Mouse (Mus musculus): ENCODE measurements around the gene Rbpjl. TPM values are rescaled to one million over a fixed set of nuclear protein-coding genes. Genes with fewer than 3 reads are reported as not detected.

The Rbpjl gene
- total RNA-seq, 2 experiments from 2014 or later, result 0.34 to 0.45 TPM

Small RNA genes lying within 50 kb of the gene (microRNA-seq; reads per million reads assigned to microRNA genes)
- gene Mir7678, result 0 reads per million in 2 experiments

Other genes starting within 250 kb of the Rbpjl start
- 1 to 10 TPM; 4.4 to 5.0 TPM for gene Kcns1, start 232.0 kb upstream of the Rbpjl start, total RNA-seq (2021)
- not detected for gene Wfdc5, start 220.4 kb upstream of the Rbpjl start, total RNA-seq (2021)
- not detected for gene Wfdc12, start 212.5 kb upstream of the Rbpjl start, total RNA-seq (2021)
- gene Wfdc15a, start 203.0 kb upstream of the Rbpjl start, total RNA-seq (2021), result not detected
- not detected for gene Wfdc15b, start 181.5 kb upstream of the Rbpjl start, total RNA-seq (2021)
- gene Svs2, start 164.7 kb upstream of the Rbpjl start, total RNA-seq (2021), result not detected
- not detected for gene Svs3b, start 146.5 kb upstream of the Rbpjl start, total RNA-seq (2021)
- not detected for gene Svs4, start 124.7 kb upstream of the Rbpjl start, total RNA-seq (2021)
- not detected for gene Svs3a, start 113.9 kb upstream of the Rbpjl start, total RNA-seq (2021)
- gene Svs6, start 86.4 kb upstream of the Rbpjl start, total RNA-seq (2021), result not detected
- gene Svs5, start 70.4 kb upstream of the Rbpjl start, total RNA-seq (2021), result not detected
- gene Slpi, start 14.0 kb upstream of the Rbpjl start, total RNA-seq (2021), result under 1 TPM; 0.59 to 0.68 TPM
- gene Matn4, start 2.0 kb downstream of the Rbpjl start, total RNA-seq (2021), result 10 to 100 TPM; 13.0 to 17.5 TPM
- gene Sdc4, start 40.7 kb downstream of the Rbpjl start, total RNA-seq (2021), result 100 to 1,000 TPM; 101 to 146 TPM
- gene Sys1, start 53.8 kb downstream of the Rbpjl start, total RNA-seq (2021), result 10 to 100 TPM; 41.0 to 45.2 TPM
- 10 to 100 TPM in 1 of 2 experiments, 1 to 10 TPM in 1; 3.9 to 11.3 TPM for gene Gm20458, start 57.8 kb downstream of the Rbpjl start, total RNA-seq (2021)
- gene Trp53tg5, start 70.6 kb downstream of the Rbpjl start, total RNA-seq (2021), result not detected
- 100 to 1,000 TPM; 116 to 118 TPM for gene Dbndd2, start 83.0 kb downstream of the Rbpjl start, total RNA-seq (2021)
- 10 to 100 TPM; 85.3 to 87.3 TPM for gene Pigt, start 94.4 kb downstream of the Rbpjl start, total RNA-seq (2021)
- under 1 TPM in 1 of 2 experiments, not detected in 1; 0.34 TPM for gene Wfdc2, start 159.3 kb downstream of the Rbpjl start, total RNA-seq (2021)
- not detected for gene Spint3, start 170.3 kb downstream of the Rbpjl start, total RNA-seq (2021)
- gene Wfdc6a, start 182.3 kb downstream of the Rbpjl start, total RNA-seq (2021), result not detected
- gene Eppin, start 190.5 kb downstream of the Rbpjl start, total RNA-seq (2021), result not detected
- not detected for gene Wfdc6b, start 210.4 kb downstream of the Rbpjl start, total RNA-seq (2021)
- gene Wfdc8, start 210.5 kb downstream of the Rbpjl start, total RNA-seq (2021), result not detected
- not detected for gene Wfdc16, start 235.7 kb downstream of the Rbpjl start, total RNA-seq (2021)

Measured in layer of hippocampus, postnatal 25 days (tissue).